Mouse (Mus musculus) thymus, postnatal 25 days (tissue): Measurements from ENCODE around the gene Pih1d1.

ENCODE experiments used
- DNase-seq: peaks from one replicate; pipeline ENCODE4 v3.0.0; 2022

Gene Pih1d1

GRCm38 (mm10) chr7:45126844-45127699 is 27.0 kb upstream of the Pih1d1 start:
- DNase-seq: peak; percentile 35

- DNase-seq: peak; percentile 17
These were observed 26.3 kb upstream of the Pih1d1 start for GRCm38 (mm10) chr7:45127700-45128224.

- peak; percentile 98 for DNase-seq
These were observed 25.4 kb upstream of the Pih1d1 start, which contains the start of gene Rpl13a for GRCm38 (mm10) chr7:45128624-45129246. TSS of gene Rpl13a (minus strand) at chr7:45128761.

GRCm38 (mm10) chr7:45129318-45129717 is 24.8 kb upstream of the Pih1d1 start:
- no peak for DNase-seq

GRCm38 (mm10) chr7:45129776-45130512 is 24.2 kb upstream of the Pih1d1 start:
- no peak for DNase-seq

GRCm38 (mm10) chr7:45131850-45132249 is 22.3 kb upstream of the Pih1d1 start:
- no peak for DNase-seq

GRCm38 (mm10) chr7:45133446-45134159 is 20.5 kb upstream of the Pih1d1 start:
- DNase-seq: peak; percentile 23

- DNase-seq: peak; percentile 59
These were observed 19.5 kb upstream of the Pih1d1 start for GRCm38 (mm10) chr7:45134544-45135026.

GRCm38 (mm10) chr7:45135370-45135769 is 18.7 kb upstream of the Pih1d1 start:
- peak; percentile 34 for DNase-seq

- DNase-seq: peak; percentile 93
These were observed 18.0 kb upstream of the Pih1d1 start, which contains the start of the genes Gm45713 and Flt3l for GRCm38 (mm10) chr7:45135993-45136567. TSS of gene Gm45713 (minus strand) at chr7:45136231. TSS of gene Flt3l (minus strand) at chr7:45136432.

- peak; percentile 49 for DNase-seq
These were observed 16.7 kb upstream of the Pih1d1 start for GRCm38 (mm10) chr7:45137171-45138006.

- no peak for DNase-seq
These were observed 15.7 kb upstream of the Pih1d1 start for GRCm38 (mm10) chr7:45138403-45138802.

- no peak for DNase-seq
These were observed 14.0 kb upstream of the Pih1d1 start for GRCm38 (mm10) chr7:45139904-45140723.

- DNase-seq: peak; percentile 61
These were observed 12.8 kb upstream of the Pih1d1 start for GRCm38 (mm10) chr7:45141319-45141718.

GRCm38 (mm10) chr7:45141914-45142313 is 12.2 kb upstream of the Pih1d1 start:
- peak; percentile 7 for DNase-seq

- no peak for DNase-seq
These were observed 9.5 kb upstream of the Pih1d1 start for GRCm38 (mm10) chr7:45144368-45145174.

GRCm38 (mm10) chr7:45145460-45145859 is 8.6 kb upstream of the Pih1d1 start:
- DNase-seq: no peak

GRCm38 (mm10) chr7:45147267-45147666 is 6.8 kb upstream of the Pih1d1 start:
- no peak for DNase-seq

- no peak for DNase-seq
These were observed 6.2 kb upstream of the Pih1d1 start for GRCm38 (mm10) chr7:45147899-45148298.
